Mouse (Mus musculus) ES-Bruce4 (cell line): ENCODE results near the gene Rnf212b. TPM values are rescaled to one million over a fixed set of nuclear protein-coding genes. Genes with fewer than 3 reads are reported as not detected.
A peak's percentile ranks its signal among the peaks of the same experiment; 100 is the strongest.

Experiments
- H3K27ac ChIP-seq: 2 replicates; pipeline ENCODE4 v1.5.1; 2012; ENCODE audit warnings: low read length, inconsistent platforms; ENCODE audit not compliant: insufficient read depth
- H3K27me3 ChIP-seq: 2 replicates; pipeline ENCODE4 v1.6.1; 2012; ENCODE audit warnings: mild to moderate bottlenecking, low read length, inconsistent platforms; ENCODE audit not compliant: control insufficient read depth, poor library complexity, insufficient read depth, severe bottlenecking
- H3K36me3 ChIP-seq: 2 replicates; pipeline ENCODE4 v1.6.1; 2012; ENCODE audit warnings: inconsistent platforms, mild to moderate bottlenecking, low read length, moderate library complexity; ENCODE audit not compliant: control insufficient read depth, poor library complexity, insufficient read depth, severe bottlenecking
- H3K4me1 ChIP-seq: one replicate; pipeline ENCODE4 v1.8.1; 2011; ENCODE audit warnings: low read length; ENCODE audit not compliant: control insufficient read depth, insufficient read depth
- H3K4me3 ChIP-seq: 2 replicates; pipeline ENCODE4 v1.5.1; 2011; ENCODE audit warnings: low read depth, mild to moderate bottlenecking, low read length
- H3K9ac ChIP-seq: 2 replicates; pipeline ENCODE4 v1.6.1; 2012; ENCODE audit warnings: low read depth, mild to moderate bottlenecking, inconsistent platforms; ENCODE audit not compliant: poor library complexity, severe bottlenecking
- H3K9me3 ChIP-seq: replicated peaks from 2 replicates; pipeline ENCODE4 v1.6.1; 2012; ENCODE audit warnings: mild to moderate bottlenecking, low read length, inconsistent platforms; ENCODE audit not compliant: control insufficient read depth, poor library complexity, insufficient read depth, severe bottlenecking
- CTCF ChIP-seq: IDR thresholded peaks from one replicate; pipeline ENCODE4 v1.8.1; 2011; ENCODE audit warnings: low read depth, low read length
- EP300 ChIP-seq: IDR thresholded peaks from 2 replicates; pipeline ENCODE4 v1.6.1; 2011; ENCODE audit warnings: low read depth, low read length; ENCODE audit not compliant: insufficient read depth
- POLR2A ChIP-seq: IDR thresholded peaks from one replicate; pipeline ENCODE4 v1.8.1; 2011; ENCODE audit warnings: low read length; ENCODE audit not compliant: insufficient read depth
- polyA plus RNA-seq: library from polyadenylated mRNA; stranded (reverse); fragments of >200 nt; gene quantifications from 2 replicates; pipeline ENCODE4 v1.2.4, GENCODE M21; 2011; ENCODE audit warnings: low read depth; ENCODE audit not compliant: missing spikeins, insufficient read depth, insufficient read length

Gene Rnf212b
- polyA plus RNA-seq, 1 experiment = 0.66 TPM

GRCm38 (mm10) chr14:54775534-54776041 lies 38.4 kb upstream of the Rnf212b start:
- TF ChIP-seq POLR2A (no peak), EP300 (no peak), CTCF (no peak)
- Histone ChIP-seq H3K27ac (no peak overlapping the region), H3K36me3 (no peaks in the 10 kb centered on the region), H3K27me3 (0 out of 2 replicates have a peak, but pooled peaks cover 4% of the 10 kb centered on the region), H3K9ac (no peak overlapping the region), H3K4me3 (no peak overlapping the region), H3K9me3 (no peaks in the 10 kb centered on the region), H3K4me1 (no peaks in the 10 kb centered on the region)

- Histone ChIP-seq H3K36me3 (no peaks in the 10 kb centered on the region), H3K27me3 (0 out of 2 replicates have a peak, but pooled peaks cover 4% of the 10 kb centered on the region), H3K4me1 (no peaks in the 10 kb centered on the region), H3K27ac (no peak overlapping the region), H3K4me3 (no peak overlapping the region), H3K9ac (no peak overlapping the region), H3K9me3 (no peaks in the 10 kb centered on the region)
- TF ChIP-seq POLR2A (no peak), CTCF (no peak), EP300 (no peak)
Measured at GRCm38 (mm10) chr14:54776768-54777167, 37.2 kb upstream of the Rnf212b start.

- Histone ChIP-seq H3K9me3 (no peaks in the 10 kb centered on the region), H3K27ac (no peak overlapping the region), H3K4me1 (no peaks in the 10 kb centered on the region), H3K36me3 (no peaks in the 10 kb centered on the region), H3K9ac (no peak overlapping the region), H3K4me3 (no peak overlapping the region), H3K27me3 (0 out of 2 replicates have a peak, but pooled peaks cover 4% of the 10 kb centered on the region)
- TF ChIP-seq POLR2A = no peak
- no peak for TF ChIP-seq CTCF
- TF ChIP-seq EP300 = no peak
Measured at GRCm38 (mm10) chr14:54777893-54778292, 36.0 kb upstream of the Rnf212b start.

GRCm38 (mm10) chr14:54780084-54780483 lies 33.9 kb upstream of the Rnf212b start:
- H3K27me3 ChIP-seq = 0 out of 2 replicates have a peak, but pooled peaks cover 4% of the 10 kb centered on the region
- H3K27ac ChIP-seq = no peak overlapping the region
- no peaks in the 10 kb centered on the region for H3K9me3 ChIP-seq
- H3K36me3 ChIP-seq = no peaks in the 10 kb centered on the region
- no peaks in the 10 kb centered on the region for H3K4me1 ChIP-seq
- no peak overlapping the region for H3K4me3 ChIP-seq
- no peak overlapping the region for H3K9ac ChIP-seq
- no peak for TF ChIP-seq EP300
- TF ChIP-seq CTCF = no peak
- no peak for TF ChIP-seq POLR2A

GRCm38 (mm10) chr14:54780836-54781609 lies 32.9 kb upstream of the Rnf212b start:
- Histone ChIP-seq H3K9me3 (no peaks in the 10 kb centered on the region), H3K27ac (no peak overlapping the region), H3K4me3 (peak overlapping the region; percentile 47), H3K4me1 (no peaks in the 10 kb centered on the region), H3K9ac (peak overlapping the region; percentile 0; the same call in 1 of the 2 replicates), H3K27me3 (0 out of 2 replicates have a peak, but pooled peaks cover 4% of the 10 kb centered on the region), H3K36me3 (no peaks in the 10 kb centered on the region)
- TF ChIP-seq CTCF (no peak), POLR2A (no peak), EP300 (no peak)
